Mouse (Mus musculus): ENCODE measurements around the gene Cdkn1a.
"Not testable (repeated sequence)": the region's sequence is repeated elsewhere in the genome, so short reads cannot be mapped to it uniquely, and the experiment has no call there.

Cdkn1a gene

DNA sequence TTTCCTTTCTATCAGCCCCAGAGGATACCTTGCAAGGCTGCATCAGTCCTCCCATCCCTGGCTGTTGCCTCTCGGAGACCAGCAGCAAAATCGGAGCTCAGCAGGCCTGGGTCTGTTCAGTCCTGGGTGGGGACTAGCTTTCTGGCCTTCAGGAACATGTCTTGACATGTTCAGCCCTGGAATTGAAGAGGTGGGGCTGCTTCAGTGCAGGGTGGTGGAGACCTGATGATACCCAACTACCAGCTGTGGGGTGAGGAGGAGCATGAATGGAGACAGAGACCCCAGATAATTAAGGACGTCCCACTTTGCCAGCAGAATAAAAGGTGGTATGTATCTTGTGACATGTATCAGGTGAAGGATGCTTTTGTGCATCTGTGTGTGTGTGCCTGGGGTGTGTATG lies at the start of gene Cdkn1a:
Gene Cdkn1a, plus strand, starts transcription at position 201 of the 400 bp plus-strand sequence.
- peak in 1 of 2 experiments; percentile 2 for DNase-seq

DNA sequence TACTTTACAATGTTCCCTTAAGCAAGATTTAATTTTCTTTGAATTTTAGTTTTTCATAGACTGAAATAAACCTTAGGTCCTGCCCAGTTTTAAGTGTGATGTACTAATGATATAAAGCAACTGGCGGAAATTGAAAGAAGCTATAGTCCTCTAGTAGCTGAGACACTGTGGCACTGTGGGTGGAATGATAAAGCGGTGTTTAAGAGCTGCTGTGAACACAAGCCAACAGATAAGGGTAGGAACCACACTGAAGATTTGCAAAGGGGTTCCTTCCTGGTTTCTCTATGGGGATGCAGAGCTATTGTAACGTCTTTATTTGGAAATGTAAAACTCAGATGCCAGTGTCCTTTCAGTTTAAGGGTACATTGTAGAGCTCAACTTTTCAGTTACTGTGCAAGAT lies 49.1 kb upstream of the Cdkn1a start:
- DNase-seq, result not testable (repeated sequence)

DNA sequence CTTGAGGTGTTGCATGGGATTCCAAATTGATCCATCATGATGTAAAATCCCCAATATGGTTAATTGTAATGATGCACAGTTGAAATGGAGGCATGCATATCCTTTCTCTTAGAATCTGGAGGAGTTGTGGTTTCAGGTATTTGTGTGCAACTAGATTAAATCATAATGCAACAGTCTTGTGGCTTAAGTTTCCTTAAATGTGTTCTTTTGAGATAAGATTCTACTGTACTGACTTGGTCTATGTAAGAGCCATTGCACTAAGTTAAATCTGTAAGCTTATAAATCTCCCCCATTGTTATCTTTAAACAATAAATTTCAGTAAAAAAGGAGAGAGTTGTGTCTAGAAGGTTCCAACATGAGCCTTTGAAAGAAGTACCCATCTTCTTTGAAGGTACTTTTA lies 48.2 kb upstream of the Cdkn1a start:
- no peak for DNase-seq

- no peak for DNase-seq
Observed at GRCm38 (mm10) chr17:29043583-29043982, 47.2 kb upstream of the Cdkn1a start.

DNA sequence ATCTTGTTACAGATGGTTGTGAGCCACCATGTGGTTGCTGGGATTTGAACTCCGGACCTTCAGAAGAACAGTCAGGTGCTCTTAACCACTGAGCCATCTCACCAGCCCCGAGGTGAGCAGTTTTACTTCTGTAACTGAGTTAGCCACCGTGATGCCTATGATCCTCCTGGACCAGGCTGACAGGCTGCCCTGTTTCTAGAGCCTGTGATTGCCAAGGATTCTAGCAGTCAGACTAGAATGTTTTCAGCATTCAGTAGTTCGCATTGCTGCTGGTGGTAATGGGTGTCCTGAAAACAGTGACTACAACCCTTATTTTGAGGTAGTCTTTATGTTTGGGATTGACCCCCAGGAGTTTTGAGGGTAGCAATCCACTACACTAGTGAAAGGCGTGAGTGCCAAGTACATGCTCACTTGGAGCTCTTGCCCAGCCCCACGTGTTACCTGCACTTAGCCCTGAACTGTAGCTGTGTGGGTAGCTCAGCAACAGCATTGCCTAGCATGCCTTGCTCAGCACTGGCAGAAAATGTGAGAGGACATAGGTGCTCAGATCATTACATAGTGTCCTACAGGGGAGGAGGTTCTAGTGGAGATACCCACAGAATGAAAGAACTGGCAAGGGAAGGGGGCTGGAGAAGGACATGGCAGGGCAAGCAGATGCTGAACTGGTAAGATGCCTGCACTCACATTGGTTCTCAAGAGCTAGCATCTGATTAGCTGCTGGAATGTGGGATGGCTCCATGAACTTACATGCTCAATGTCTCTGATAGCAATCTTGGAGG lies 46.4 kb upstream of the Cdkn1a start:
- DNase-seq, result no peak

- no peak for DNase-seq
Observed at GRCm38 (mm10) chr17:29044925-29045319, 45.9 kb upstream of the Cdkn1a start.

DNA sequence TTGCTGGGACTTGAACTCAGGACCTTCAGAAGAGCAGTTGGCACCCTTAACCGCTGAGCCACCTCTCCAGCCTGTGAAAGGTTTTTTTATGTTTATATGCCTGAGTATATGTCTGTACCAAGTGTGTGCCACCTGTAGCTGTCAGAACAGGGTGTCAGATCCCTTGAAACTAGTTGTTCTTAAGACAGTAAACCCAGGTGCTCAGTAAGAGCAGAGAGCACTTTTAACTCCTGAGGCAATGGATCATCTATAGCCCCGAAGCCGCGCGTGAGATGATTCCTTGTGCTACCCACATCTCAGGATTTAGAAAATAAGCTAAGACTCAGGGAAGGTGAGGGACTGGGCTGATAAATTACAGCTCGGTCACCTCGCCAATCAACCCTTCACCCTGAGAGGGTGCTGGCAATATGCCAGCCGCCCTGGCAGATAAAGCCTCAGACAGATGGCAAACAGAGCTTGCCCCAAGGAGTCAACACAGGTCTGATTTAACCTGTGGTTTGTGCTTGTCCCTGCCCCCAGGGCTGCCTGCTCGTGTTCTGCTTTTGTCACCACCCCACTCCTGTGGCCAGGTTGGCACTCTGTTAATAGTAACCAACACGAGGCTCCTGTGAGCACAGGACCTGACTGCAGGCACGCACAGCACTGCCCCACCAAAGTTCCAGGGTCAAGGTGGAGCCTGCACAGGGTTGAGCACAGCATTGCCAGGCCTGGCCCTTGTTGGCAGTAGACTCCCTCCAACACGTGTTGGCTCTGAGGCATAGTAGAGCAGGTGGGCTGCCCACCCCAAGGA lies 44.8 kb upstream of the Cdkn1a start:
- no peak for DNase-seq

DNA sequence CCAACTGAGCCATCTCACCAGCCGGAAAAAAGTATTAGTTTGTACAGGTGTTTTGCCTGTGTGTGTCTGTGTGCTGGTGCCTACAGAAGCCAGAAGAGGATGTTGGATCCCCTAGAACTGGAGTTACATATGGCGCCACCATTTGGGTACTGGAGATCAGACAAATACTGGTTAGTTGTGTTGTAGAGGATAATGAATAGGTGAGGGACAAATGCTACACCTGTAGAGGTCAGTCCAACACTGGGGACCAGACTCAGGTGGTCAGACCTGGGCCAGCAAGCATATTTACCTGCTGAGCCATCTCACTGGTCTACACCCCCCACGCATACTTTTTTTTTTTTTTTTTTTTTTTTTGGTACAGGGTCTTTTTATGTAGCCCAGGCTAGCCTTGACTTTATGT lies 43.9 kb upstream of the Cdkn1a start:
- DNase-seq, result no peak

DNA sequence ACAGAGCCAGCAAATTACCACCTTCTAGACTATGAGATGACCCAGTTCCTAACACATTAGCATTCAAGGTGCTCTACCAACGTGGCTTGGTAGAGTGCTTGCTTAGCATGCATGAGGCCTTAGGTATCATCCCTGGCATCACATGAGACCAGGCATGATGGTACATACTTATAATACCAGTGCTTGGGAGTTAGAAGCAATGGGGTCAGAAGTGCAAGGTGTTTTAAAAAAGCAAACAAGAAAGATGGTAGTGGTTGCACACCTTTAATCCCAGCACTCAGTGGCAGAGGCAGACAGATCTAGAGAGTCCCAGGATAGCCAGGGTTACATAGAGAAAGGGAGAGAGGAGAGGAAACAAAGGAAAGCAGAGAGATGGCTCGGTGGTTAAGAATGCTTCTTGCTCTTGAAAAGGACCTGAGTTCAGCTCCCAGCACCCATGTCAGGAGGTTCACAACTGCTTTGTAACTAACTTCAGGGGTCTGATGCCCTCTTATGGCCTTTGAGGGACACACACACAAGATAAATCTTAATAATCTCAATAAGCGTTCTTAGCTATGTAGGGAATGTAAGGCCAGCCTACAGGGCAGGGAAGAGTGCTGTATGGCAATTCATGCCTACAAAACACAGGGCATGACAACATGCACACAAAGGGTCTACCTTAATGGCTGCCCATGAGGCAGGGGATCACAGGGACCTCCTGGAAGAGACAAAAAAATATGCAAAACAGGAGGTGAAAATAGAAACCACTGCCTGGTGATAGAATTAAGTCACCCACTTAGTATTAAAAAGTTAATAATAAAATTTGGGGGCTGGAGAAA lies 42.9 kb upstream of the Cdkn1a start:
- no peak for DNase-seq

GRCm38 (mm10) chr17:29048748-29049507 lies 41.8 kb upstream of the Cdkn1a start:
- DNase-seq, result peak; percentile 80 to 85

DNA sequence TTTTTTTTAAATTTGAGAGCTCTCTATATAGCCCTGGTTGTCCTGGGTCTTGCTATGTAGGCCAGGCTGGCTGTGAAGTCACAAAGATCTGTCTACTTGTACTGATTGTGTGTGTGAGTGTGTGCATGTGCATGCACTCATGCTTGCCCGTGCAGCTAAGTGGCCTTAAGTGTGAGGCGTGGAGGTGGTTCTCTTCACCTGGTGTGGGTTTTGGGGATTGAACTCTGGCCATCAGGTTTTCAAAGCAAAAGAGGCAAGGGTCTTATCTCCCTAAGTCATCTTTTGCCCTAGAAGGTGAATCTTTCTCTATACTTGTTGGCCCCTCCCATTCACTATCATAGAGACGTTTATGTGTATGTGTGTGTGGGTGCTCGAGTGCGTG lies 41.3 kb upstream of the Cdkn1a start:
- DNase-seq, result no peak

- DNase-seq, result no peak
Observed at GRCm38 (mm10) chr17:29049923-29050322, 40.9 kb upstream of the Cdkn1a start.

DNA sequence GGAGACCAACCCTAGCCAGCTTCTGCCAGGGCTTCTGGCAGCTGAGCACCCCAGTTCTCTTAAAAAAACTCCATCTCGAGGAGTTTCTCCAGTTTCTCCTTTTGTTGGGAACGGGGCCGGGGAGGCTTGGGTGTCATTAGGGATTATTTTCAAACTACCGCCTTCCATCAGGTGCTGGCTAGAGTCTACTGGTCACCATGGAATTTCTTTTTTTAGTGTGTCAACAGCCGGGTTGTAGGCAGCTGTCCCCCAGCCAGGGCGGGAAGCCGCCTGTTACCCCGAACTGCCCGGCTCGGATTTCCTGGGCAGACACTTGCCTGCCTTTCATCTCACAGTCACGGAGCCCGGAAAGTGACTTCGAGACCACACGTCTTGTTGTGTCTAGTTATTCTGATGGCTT lies 40.0 kb upstream of the Cdkn1a start:
- no peak for DNase-seq

- no peak for DNase-seq
Observed at GRCm38 (mm10) chr17:29053067-29053466, 37.7 kb upstream of the Cdkn1a start.

- DNase-seq, result no peak
Observed at GRCm38 (mm10) chr17:29053841-29054240, 36.9 kb upstream of the Cdkn1a start.

- DNase-seq, result no peak
Observed at GRCm38 (mm10) chr17:29054429-29054828, 36.3 kb upstream of the Cdkn1a start.

DNA sequence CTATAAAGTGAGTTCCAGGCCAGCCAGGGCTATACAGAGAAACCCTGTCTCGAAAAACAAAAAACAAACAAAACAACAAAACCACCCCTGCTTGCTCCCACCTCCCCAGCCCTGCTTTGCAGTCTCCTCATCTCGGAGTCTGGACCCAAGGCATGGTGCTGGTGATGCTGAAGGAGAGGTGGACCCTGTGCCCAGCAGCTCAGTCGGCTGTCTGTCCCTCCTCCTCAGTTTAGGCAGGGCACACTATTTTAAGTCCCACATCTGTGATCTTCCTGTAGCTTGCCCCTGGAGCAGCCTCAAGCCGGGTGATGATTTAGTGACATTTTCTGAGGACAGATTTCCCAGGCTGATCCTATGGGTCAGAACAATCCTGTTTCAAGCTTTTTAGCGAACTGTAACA lies 35.2 kb upstream of the Cdkn1a start:
- no peak for DNase-seq

DNA sequence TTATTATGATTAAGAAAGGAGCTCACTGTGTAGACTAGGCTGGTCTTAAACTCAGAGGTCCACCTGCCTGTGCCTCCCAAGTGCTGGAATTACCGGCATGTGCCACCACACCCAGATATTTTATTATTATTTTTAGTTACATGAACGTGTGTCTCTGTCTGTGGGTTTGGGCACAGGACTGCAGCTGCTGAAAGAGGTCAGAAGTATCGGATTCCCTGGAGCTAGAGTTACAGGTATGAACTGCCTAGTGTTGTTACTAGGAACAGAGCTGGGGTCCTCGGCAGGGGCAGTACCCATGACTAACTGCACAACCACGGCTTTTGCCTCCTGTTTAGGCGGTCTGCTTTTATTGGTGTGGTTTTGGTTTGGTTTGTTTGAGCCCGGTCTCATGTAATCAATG lies 34.6 kb upstream of the Cdkn1a start:
- no peak for DNase-seq

DNA sequence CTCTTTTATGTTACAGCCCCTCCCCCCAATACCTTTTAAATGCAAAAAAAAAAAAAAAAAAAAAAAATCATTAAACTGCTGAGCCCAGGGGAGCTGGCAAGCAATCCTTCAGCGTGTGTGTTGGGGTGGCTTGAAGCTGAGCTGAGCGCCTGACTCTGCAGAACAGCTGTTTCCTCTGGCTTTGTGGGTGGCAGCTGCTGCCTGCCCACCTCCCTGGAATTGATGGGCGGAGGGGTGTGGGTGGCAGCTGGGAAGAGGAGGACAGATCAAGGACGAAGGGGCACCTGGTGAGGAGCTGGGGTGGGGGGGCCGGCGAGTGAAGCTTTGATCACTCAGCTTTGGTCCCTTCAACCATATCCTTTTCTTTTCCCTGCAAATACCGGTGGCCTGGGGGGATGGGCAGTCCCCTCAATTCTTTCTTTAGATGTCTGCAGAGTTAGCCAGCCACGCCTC lies 34.1 kb upstream of the Cdkn1a start:
- DNase-seq, result peak; percentile 62 to 81

DNA sequence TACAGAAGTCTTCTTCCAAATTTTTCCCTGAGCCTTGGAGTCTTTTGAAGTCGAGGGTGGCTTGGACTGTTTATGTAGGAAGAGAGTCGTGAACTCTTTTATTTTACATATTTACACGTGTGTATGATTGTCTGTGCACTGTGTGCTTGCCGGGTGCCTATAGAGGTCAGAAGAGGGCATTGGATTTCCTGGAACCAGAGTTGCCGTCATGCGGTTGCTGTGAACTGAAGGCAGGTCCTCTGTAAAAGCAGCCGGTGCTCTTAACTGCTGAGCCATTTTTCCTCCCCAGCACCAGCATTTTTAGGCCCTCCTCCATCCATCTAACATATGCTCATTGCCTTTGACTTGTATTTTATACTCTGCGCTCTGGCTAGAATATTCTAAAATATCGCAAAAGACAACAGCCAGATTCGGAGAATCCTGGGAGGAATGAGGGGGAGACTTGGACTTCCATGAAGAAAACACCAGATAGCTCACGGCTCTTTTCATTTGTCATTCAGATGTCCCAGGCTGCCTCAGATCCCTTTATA lies 33.4 kb upstream of the Cdkn1a start:
- DNase-seq, result no peak

GRCm38 (mm10) chr17:29057961-29058360 lies 32.8 kb upstream of the Cdkn1a start:
- DNase-seq, result peak; percentile 39 to 56

- no peak for DNase-seq
Observed at GRCm38 (mm10) chr17:29058487-29058886, 32.3 kb upstream of the Cdkn1a start.
